Mouse (Mus musculus): ENCODE results near the gene Gm43638. TPM values are rescaled to one million over a fixed set of nuclear protein-coding genes. Genes with fewer than 3 reads are reported as not detected.
"Not testable (repeated sequence)": the region's sequence is repeated elsewhere in the genome, so short reads cannot be mapped to it uniquely, and the experiment has no call there.

Gene Gm43638
- not detected in 2 replicates for polyA plus RNA-seq (2015; fragmentation: Nextera tagmentation; extraction: Ambion mirVana)

DNA sequence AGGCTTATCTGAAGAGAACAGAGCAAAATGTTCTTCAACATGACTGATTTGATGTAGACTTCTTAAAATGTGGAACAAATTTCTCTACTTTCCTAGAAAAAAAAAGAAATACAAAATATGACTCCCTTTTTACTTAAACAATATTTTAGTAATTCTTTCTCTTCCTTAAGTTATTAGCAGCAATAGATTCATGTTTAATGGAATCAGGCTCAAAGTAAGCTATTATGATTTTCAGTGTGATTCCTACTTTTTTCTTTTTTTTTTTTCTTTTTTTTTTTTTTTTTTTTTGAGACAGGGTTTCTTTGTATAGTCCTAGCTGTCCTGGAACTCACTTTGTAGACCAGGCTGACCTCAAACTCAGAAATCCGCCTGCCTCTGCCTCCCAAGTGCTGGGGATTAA, at the start of gene Gm43638:
TSS of gene Gm43638 (minus strand) at position 101 of the 400 bp plus-strand sequence.
- not testable (repeated sequence) for H3K27me3 ChIP-seq; ATAC-seq (ENCODE audit: insufficient number of reproducible peaks, low FRiP score, low TSS enrichment, low read depth); H3K36me3 ChIP-seq; H3K9ac ChIP-seq; H3K4me3 ChIP-seq; H3K4me2 ChIP-seq; H3K27ac ChIP-seq; H3K9me3 ChIP-seq; H3K4me1 ChIP-seq
- WGBS = 83% methylated on average over 1 of the region's 1 CpGs

DNA sequence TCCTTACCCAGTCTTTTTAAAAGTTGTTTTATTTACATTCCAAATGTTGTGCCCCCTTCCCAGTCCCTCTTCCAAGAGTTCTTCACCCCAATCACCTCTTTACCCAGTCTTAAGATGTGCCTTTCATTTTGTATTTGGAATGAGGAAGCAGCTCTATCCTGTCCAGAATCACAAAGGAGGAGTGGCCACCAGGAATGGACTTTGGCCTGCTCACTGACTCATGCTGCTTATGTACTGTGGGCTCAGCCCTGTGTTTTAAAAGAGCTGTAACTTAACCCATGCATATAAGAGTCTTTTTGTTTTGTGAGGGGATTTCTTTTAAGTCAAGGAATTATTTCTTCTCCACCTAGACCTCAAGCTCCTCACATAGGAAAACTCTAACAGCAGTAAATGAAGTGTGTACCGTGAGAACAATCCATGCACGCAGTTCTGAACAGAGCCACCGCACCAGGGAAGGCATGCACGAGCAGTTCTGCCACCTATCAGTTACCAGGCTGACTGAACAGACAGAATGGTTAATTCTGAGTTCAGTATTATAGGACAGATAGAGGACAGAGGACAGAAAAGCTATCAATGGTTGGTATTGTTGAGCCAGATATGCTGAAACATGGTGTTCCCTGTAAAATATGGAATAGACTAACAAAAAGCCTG, 49.5 kb upstream of the Gm43638 start:
- H3K27me3 ChIP-seq = no peaks in the 10 kb centered on the region
- no peaks in the 10 kb centered on the region for H3K36me3 ChIP-seq
- H3K4me1 ChIP-seq = no peaks in the 10 kb centered on the region
- H3K4me3 ChIP-seq = no peak overlapping the region
- H3K4me2 ChIP-seq = no peak overlapping the region
- no peak overlapping the region for H3K9ac ChIP-seq
- ATAC-seq (ENCODE audit: insufficient number of reproducible peaks, low FRiP score, low TSS enrichment, low read depth) = no peak
- H3K9me3 ChIP-seq = no peaks in the 10 kb centered on the region
- WGBS = 72% methylated on average over 4 of the region's 4 CpGs
- H3K27ac ChIP-seq = no peak overlapping the region

DNA sequence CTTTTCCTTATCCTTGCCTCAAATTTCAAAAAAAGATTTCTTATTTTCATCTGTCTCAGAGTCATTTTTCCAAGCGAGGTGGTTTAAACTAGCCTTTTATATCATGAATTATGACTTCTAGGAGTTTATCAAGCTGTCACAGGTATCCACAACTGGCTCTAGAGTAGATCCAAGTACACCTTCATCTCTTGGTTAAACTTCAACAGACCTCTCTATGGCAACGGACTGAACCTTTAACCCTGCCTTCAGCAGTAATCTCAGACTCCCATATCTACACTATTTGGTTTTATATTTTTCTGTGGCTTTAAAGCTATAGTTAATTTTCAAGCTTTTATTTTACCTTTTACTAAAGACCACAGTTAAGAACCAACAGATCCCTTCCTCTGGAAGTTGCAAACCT, 45.7 kb upstream of the Gm43638 start:
- no peak for ATAC-seq (ENCODE audit: insufficient number of reproducible peaks, low FRiP score, low TSS enrichment, low read depth)
- Histone ChIP-seq H3K9me3 (no peaks in the 10 kb centered on the region), H3K27ac (no peak overlapping the region), H3K4me3 (no peak overlapping the region), H3K9ac (no peak overlapping the region), H3K4me2 (no peak overlapping the region), H3K4me1 (no peaks in the 10 kb centered on the region), H3K27me3 (no peaks in the 10 kb centered on the region), H3K36me3 (no peaks in the 10 kb centered on the region)
- 75% methylated on average over 2 of the region's 2 CpGs for WGBS

- not testable (repeated sequence) for H3K9ac ChIP-seq; H3K4me3 ChIP-seq; H3K4me1 ChIP-seq; H3K4me2 ChIP-seq; H3K27me3 ChIP-seq; H3K27ac ChIP-seq; ATAC-seq (ENCODE audit: insufficient number of reproducible peaks, low FRiP score, low TSS enrichment, low read depth); H3K9me3 ChIP-seq; H3K36me3 ChIP-seq
- WGBS = 82% methylated on average over 2 of the region's 2 CpGs
These were observed 37.0 kb upstream of the Gm43638 start for GRCm38 (mm10) chr5:87523561-87523960.

GRCm38 (mm10) chr5:87505776-87506458, 19.3 kb upstream of the Gm43638 start:
- ATAC-seq (ENCODE audit: insufficient number of reproducible peaks, low FRiP score, low TSS enrichment, low read depth) = no peak

GRCm38 (mm10) chr5:87502687-87503086, 16.1 kb upstream of the Gm43638 start:
- Histone ChIP-seq H3K9ac (no peak overlapping the region), H3K27me3 (no peaks in the 10 kb centered on the region), H3K4me1 (no peaks in the 10 kb centered on the region), H3K4me3 (no peak overlapping the region), H3K36me3 (no peaks in the 10 kb centered on the region), H3K4me2 (no peak overlapping the region), H3K27ac (no peak overlapping the region), H3K9me3 (no peaks in the 10 kb centered on the region)
- 55% methylated on average over 1 of the region's 1 CpGs for WGBS
- no peak for ATAC-seq (ENCODE audit: insufficient number of reproducible peaks, low FRiP score, low TSS enrichment, low read depth)

More at GRCm38 (mm10) chr5:87505776-87506458, 19.3 kb upstream of the Gm43638 start:
- WGBS = 59% methylated on average over 4 of the region's 4 CpGs
- no peaks in the 10 kb centered on the region for H3K9me3 ChIP-seq
- no peaks in the 10 kb centered on the region for H3K4me1 ChIP-seq
- no peak overlapping the region for H3K27ac ChIP-seq
- no peaks in the 10 kb centered on the region for H3K27me3 ChIP-seq
- H3K4me2 ChIP-seq = no peak overlapping the region
- no peaks in the 10 kb centered on the region for H3K36me3 ChIP-seq
- no peak overlapping the region for H3K4me3 ChIP-seq
- H3K9ac ChIP-seq = no peak overlapping the region

GRCm38 (mm10) chr5:87499341-87499740, 12.7 kb upstream of the Gm43638 start:
- no peak overlapping the region for H3K27ac ChIP-seq
- no peaks in the 10 kb centered on the region for H3K36me3 ChIP-seq
- H3K4me1 ChIP-seq = no peaks in the 10 kb centered on the region
- H3K9me3 ChIP-seq = no peaks in the 10 kb centered on the region
- H3K9ac ChIP-seq = no peak overlapping the region
- no peak overlapping the region for H3K4me3 ChIP-seq
- no peaks in the 10 kb centered on the region for H3K27me3 ChIP-seq
- no peak for ATAC-seq (ENCODE audit: insufficient number of reproducible peaks, low FRiP score, low TSS enrichment, low read depth)
- H3K4me2 ChIP-seq = no peak overlapping the region

DNA sequence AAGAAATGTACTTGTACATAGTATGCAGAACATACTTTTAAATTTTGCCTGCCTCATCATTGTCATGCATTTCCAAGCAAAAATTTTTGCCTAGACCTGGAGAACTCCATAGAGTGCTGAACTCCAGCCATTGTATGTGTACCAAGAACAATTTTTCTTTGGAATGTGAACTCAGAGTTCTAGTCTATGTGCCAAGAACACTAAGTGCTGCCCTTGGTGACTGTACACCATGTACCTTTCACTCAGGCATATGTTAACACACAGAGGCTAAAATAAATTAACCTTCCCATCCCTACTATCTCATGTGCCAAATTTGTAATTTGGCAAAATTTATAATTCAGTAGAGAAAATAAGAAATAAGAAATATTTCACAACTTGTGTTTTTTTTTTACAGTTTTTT, 12.3 kb upstream of the Gm43638 start:
- no peak overlapping the region for H3K27ac ChIP-seq
- no peak overlapping the region for H3K9ac ChIP-seq
- no peak overlapping the region for H3K4me3 ChIP-seq
- no peaks in the 10 kb centered on the region for H3K36me3 ChIP-seq
- H3K4me1 ChIP-seq = no peaks in the 10 kb centered on the region
- no peaks in the 10 kb centered on the region for H3K9me3 ChIP-seq
- no peak overlapping the region for H3K4me2 ChIP-seq
- no peak for ATAC-seq (ENCODE audit: insufficient number of reproducible peaks, low FRiP score, low TSS enrichment, low read depth)
- no peaks in the 10 kb centered on the region for H3K27me3 ChIP-seq

GRCm38 (mm10) chr5:87490771-87491170, 4.2 kb upstream of the Gm43638 start, which contains the start of gene Ugt2a1:
Gene Ugt2a1, minus strand, starts transcription at chr5:87490871.
- Histone ChIP-seq H3K4me3 (no peak within 1 kb of the TSS), H3K27ac (no peak within 1 kb of the TSS), H3K9me3 (no peaks in the 10 kb centered on the region), H3K36me3 (no peaks in the 10 kb centered on the region), H3K9ac (no peak within 1 kb of the TSS), H3K27me3 (no peaks in the 10 kb centered on the region), H3K4me2 (no peak within 1 kb of the TSS), H3K4me1 (no peaks in the 10 kb centered on the region)
- 88% methylated on average over 1 of the region's 1 CpGs for WGBS
- ATAC-seq (ENCODE audit: insufficient number of reproducible peaks, low FRiP score, low TSS enrichment, low read depth) = no peak

GRCm38 (mm10) chr5:87482160-87482559, 4.4 kb downstream of the Gm43638 start, which contains the start of gene Ugt2a2:
Gene Ugt2a2, minus strand, starts transcription at chr5:87482260.
- WGBS = 77% methylated on average over 5 of the region's 5 CpGs
- Histone ChIP-seq H3K27me3 (no peaks in the 10 kb centered on the region), H3K4me1 (no peaks in the 10 kb centered on the region), H3K36me3 (no peaks in the 10 kb centered on the region), H3K9me3 (no peaks in the 10 kb centered on the region), H3K4me2 (no peak within 1 kb of the TSS), H3K9ac (no peak within 1 kb of the TSS), H3K4me3 (no peak within 1 kb of the TSS), H3K27ac (no peak within 1 kb of the TSS)
- ATAC-seq (ENCODE audit: insufficient number of reproducible peaks, low FRiP score, low TSS enrichment, low read depth) = no peak

DNA sequence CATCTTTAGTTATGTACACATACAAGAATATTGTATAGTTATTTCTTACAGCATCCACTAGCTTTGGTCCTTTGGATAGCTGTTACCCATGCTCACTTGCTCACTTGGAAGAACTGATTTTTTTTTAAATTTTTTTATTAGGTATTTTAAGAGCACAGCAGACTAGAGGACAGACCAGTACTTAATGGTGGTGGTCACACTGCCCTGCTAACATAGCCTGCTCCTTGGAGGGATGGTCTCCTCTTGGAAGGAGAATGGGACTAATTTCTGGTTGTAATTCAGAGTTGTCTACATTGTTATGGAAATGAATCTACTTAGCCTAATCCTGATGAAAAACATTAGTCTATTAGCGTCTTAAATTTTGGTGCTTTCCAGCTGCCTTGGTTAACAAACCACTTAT, 27.8 kb downstream of the Gm43638 start:
- H3K36me3 ChIP-seq = no peaks in the 10 kb centered on the region
- no peak overlapping the region for H3K27ac ChIP-seq
- no peak for ATAC-seq (ENCODE audit: insufficient number of reproducible peaks, low FRiP score, low TSS enrichment, low read depth)

DNA sequence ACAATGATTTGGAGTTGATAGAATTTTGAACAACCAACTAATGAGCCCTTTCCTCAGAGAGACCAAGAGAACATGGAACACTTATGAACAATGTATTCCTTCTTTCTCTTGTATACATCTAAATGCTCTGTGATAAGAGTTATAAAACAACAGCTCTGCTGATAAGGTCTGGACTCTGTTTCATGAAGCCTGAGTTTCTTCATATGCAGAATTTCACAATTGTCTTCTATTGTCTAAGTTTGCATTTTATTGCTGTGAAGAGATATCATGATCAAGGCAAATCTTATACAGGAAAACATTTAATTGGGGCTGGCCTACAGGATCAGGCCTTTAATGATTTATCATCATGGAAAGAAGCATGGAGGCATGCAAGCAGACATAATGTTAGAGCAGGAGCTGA, 28.9 kb downstream of the Gm43638 start:
- Histone ChIP-seq H3K4me3 (no peak overlapping the region), H3K9me3 (no peaks in the 10 kb centered on the region), H3K27ac (no peak overlapping the region), H3K4me1 (no peaks in the 10 kb centered on the region), H3K4me2 (no peak overlapping the region), H3K9ac (no peak overlapping the region), H3K36me3 (no peaks in the 10 kb centered on the region), H3K27me3 (no peaks in the 10 kb centered on the region)
- no peak for ATAC-seq (ENCODE audit: insufficient number of reproducible peaks, low FRiP score, low TSS enrichment, low read depth)

More for the DNA sequence above, 27.8 kb downstream of the Gm43638 start:
- Histone ChIP-seq H3K9me3 (no peaks in the 10 kb centered on the region), H3K4me3 (no peak overlapping the region), H3K4me1 (no peaks in the 10 kb centered on the region), H3K27me3 (no peaks in the 10 kb centered on the region), H3K9ac (no peak overlapping the region), H3K4me2 (no peak overlapping the region)
- WGBS = 50% methylated on average over 1 of the region's 1 CpGs

All from limb, embryonic 15.5 days (tissue).